Mouse (Mus musculus) liver, embryonic 14.5 days (tissue): ENCODE measurements at regions not wholly inside any gene's neighbourhood (a gene's known extent, or its start where the extent isn't known, plus 50 kb on each side); places are given as distances from the start of the nearest gene placed in this dataset.

Experiments used
- ATAC-seq: fragments of 200-750 bp; cut with Nextera tagmentation; 2 replicates; pipeline ENCODE4 v1.8.0; 2017; ENCODE audit warnings: moderate number of reproducible peaks, mild to moderate bottlenecking, moderate library complexity; ENCODE audit not compliant: insufficient read depth
- DNase-seq, 3 experiments: peaks; one replicate each; pipeline ENCODE4 v3.0.0-alpha.2; 2012 to 2013; ENCODE audit warnings: low read depth in 3 of 3, low spot score in 3 of 3
- H3K27ac ChIP-seq: fragments of 300-500 bp; sonication (generic); 2 replicates; pipeline ENCODE4 v1.5.1; 2014; ENCODE audit warnings: moderate library complexity, mild to moderate bottlenecking, control low read depth, inconsistent platforms
- H3K27me3 ChIP-seq: fragments of 300-500 bp; sonication (generic); 2 replicates; pipeline ENCODE4 v1.6.1; 2014; ENCODE audit warnings: mild to moderate bottlenecking, low read length, moderate library complexity; ENCODE audit not compliant: control insufficient read depth, insufficient read depth
- H3K36me3 ChIP-seq: fragments of 300-500 bp; sonication (generic); replicated peaks from 2 replicates; pipeline ENCODE4 v1.6.1; 2014; ENCODE audit warnings: low read depth; ENCODE audit not compliant: control insufficient read depth, insufficient read depth
- H3K4me1 ChIP-seq, 2 experiments: fragments of 200-500 bp in 1 of 2; fragments of 300-500 bp in 1 of 2; sonication (generic) in 1 of 2; replicated peaks; 2 replicates each; pipeline ENCODE4 v1.6.1; 2012 to 2014; ENCODE audit warnings: antibody characterized with exemption in 1 of 2, inconsistent platforms in 1 of 2, low read length in 1 of 2; ENCODE audit not compliant: control insufficient read depth in 2 of 2, insufficient read depth in 2 of 2
- H3K4me2 ChIP-seq: fragments of 300-500 bp; sonication (generic); 2 replicates; pipeline ENCODE4 v1.6.1; 2014; ENCODE audit warnings: low read depth, mild to moderate bottlenecking, control low read depth, moderate library complexity
- H3K4me3 ChIP-seq, 2 experiments: fragments of 200-500 bp in 1 of 2; fragments of 300-500 bp in 1 of 2; sonication (generic) in 1 of 2; 2 replicates each; pipeline ENCODE4 v1.5.1; 2012 to 2014; ENCODE audit warnings: low read depth in 2 of 2, low read length in 2 of 2, mild to moderate bottlenecking in 2 of 2, control low read depth in 1 of 2, inconsistent platforms in 1 of 2, moderate library complexity in 1 of 2; ENCODE audit not compliant: insufficient read depth in 1 of 2
- H3K9ac ChIP-seq: fragments of 300-500 bp; sonication (generic); replicated peaks from 2 replicates; pipeline ENCODE4 v1.6.1; 2014; ENCODE audit warnings: mild to moderate bottlenecking, control low read depth, moderate library complexity
- H3K9me3 ChIP-seq: fragments of 300-500 bp; sonication (generic); 2 replicates; pipeline ENCODE4 v1.6.1; 2016; ENCODE audit warnings: low read length, mixed read lengths; ENCODE audit not compliant: control insufficient read depth
- CTCF ChIP-seq: IDR thresholded peaks from 2 replicates; pipeline ENCODE4 v1.5.1; 2016; ENCODE audit warnings: antibody characterized with exemption, low read depth, control low read depth
- EP300 ChIP-seq: IDR thresholded peaks from 2 replicates; pipeline ENCODE4 v1.6.1; 2016; ENCODE audit warnings: antibody characterized with exemption, low read depth
- WGBS: fragments of 180-500 bp; shearing (Covaris S2); extraction: QIAGEN DNeasy Blood & Tissue Kit; methylation state at CpG from one replicate; pipeline ENCODE4 v1.1.7; 2014; ENCODE audit not compliant: insufficient replicate concordance; 5-methylcytosine and 5-hydroxymethylcytosine counted together

GRCm38 (mm10) chr16:54047836-54048235 lies 1250.0 kb downstream of the Zpld1 start:
- Histone ChIP-seq H3K4me1 (no peaks in the 10 kb centered on the region), H3K9ac (no peak overlapping the region), H3K9me3 (no peaks in the 10 kb centered on the region), H3K27ac (no peak overlapping the region), H3K36me3 (no peaks in the 10 kb centered on the region), H3K4me3 (no peak overlapping the region), H3K4me2 (no peak overlapping the region), H3K27me3 (no peaks in the 10 kb centered on the region)
- TF ChIP-seq CTCF (no peak), EP300 (no peak)
- DNase-seq = no peak
- ATAC-seq = no peak
- WGBS = 57% methylated on average over 2 of the region's 2 CpGs

GRCm38 (mm10) chr16:54041973-54042372 lies 1255.8 kb downstream of the Zpld1 start:
- DNase-seq = no peak
- Histone ChIP-seq H3K9me3 (no peaks in the 10 kb centered on the region), H3K27me3 (no peaks in the 10 kb centered on the region), H3K27ac (no peak overlapping the region), H3K36me3 (no peaks in the 10 kb centered on the region), H3K4me1 (no peaks in the 10 kb centered on the region), H3K4me3 (no peak overlapping the region), H3K9ac (no peak overlapping the region), H3K4me2 (no peak overlapping the region)
- ATAC-seq = no peak
- WGBS = 35% methylated on average over 4 of the region's 4 CpGs
- TF ChIP-seq EP300 (no peak), CTCF (no peak)

- 32% methylated on average over 3 of the region's 3 CpGs for WGBS
- DNase-seq = no peak
- Histone ChIP-seq H3K4me1 (no peaks in the 10 kb centered on the region), H3K36me3 (no peaks in the 10 kb centered on the region), H3K9me3 (no peaks in the 10 kb centered on the region), H3K27ac (no peak overlapping the region), H3K4me3 (no peak overlapping the region), H3K9ac (no peak overlapping the region), H3K27me3 (no peaks in the 10 kb centered on the region), H3K4me2 (no peak overlapping the region)
- no peak for TF ChIP-seq EP300
- no peak for TF ChIP-seq CTCF
- ATAC-seq = no peak
These were observed 1281.5 kb downstream of the Zpld1 start for GRCm38 (mm10) chr16:54016319-54016718.

- WGBS = 44% methylated on average over 2 of the region's 2 CpGs
- DNase-seq (no peak), ATAC-seq (no peak)
These were observed 1324.1 kb downstream of the Zpld1 start for GRCm38 (mm10) chr16:53973711-53974110.

GRCm38 (mm10) chr16:53956646-53957045 lies 1341.1 kb downstream of the Zpld1 start:
- Histone ChIP-seq H3K4me2 (no peak overlapping the region), H3K4me3 (no peak overlapping the region), H3K9me3 (no peaks in the 10 kb centered on the region), H3K27ac (no peak overlapping the region), H3K4me1 (no peaks in the 10 kb centered on the region), H3K27me3 (no peaks in the 10 kb centered on the region), H3K36me3 (no peaks in the 10 kb centered on the region), H3K9ac (no peak overlapping the region)
- TF ChIP-seq CTCF (no peak), EP300 (no peak)
- WGBS = 51% methylated on average over 3 of the region's 3 CpGs
- no peak for ATAC-seq
- DNase-seq = no peak

More at GRCm38 (mm10) chr16:53973711-53974110, 1324.1 kb downstream of the Zpld1 start:
- no peak overlapping the region for H3K9ac ChIP-seq
- H3K27ac ChIP-seq = no peak overlapping the region
- no peaks in the 10 kb centered on the region for H3K4me1 ChIP-seq
- H3K27me3 ChIP-seq = no peaks in the 10 kb centered on the region
- no peaks in the 10 kb centered on the region for H3K9me3 ChIP-seq
- H3K36me3 ChIP-seq = no peaks in the 10 kb centered on the region
- no peak for TF ChIP-seq EP300
- no peak for TF ChIP-seq CTCF
- no peak overlapping the region for H3K4me3 ChIP-seq
- H3K4me2 ChIP-seq = no peak overlapping the region
